Mouse (Mus musculus): Measurements from ENCODE around the gene Nat8. TPM values are rescaled to one million over a fixed set of nuclear protein-coding genes. Genes with fewer than 3 reads are reported as not detected.
"Not testable (repeated sequence)": the region's sequence is repeated elsewhere in the genome, so short reads cannot be mapped to it uniquely, and the experiment has no call there.

Gene Nat8
- polyA plus RNA-seq, 1 experiment from 2014 or later: 0.63 TPM

GRCm38 (mm10) chr6:85829462-85829861, 2.4 kb downstream of the Nat8 start:
- H3K9me3 ChIP-seq: no peaks in the 10 kb centered on the region
- H3K27ac ChIP-seq: no peak overlapping the region
- H3K4me3 ChIP-seq (replicated peaks): no peak overlapping the region
- ATAC-seq (ENCODE audit: insufficient read depth, low FRiP score, low read depth): no peak
- no peak overlapping the region for H3K9ac ChIP-seq
- H3K27me3 ChIP-seq (replicated peaks): no peaks in the 10 kb centered on the region
- no peak overlapping the region for H3K4me2 ChIP-seq
- no peaks in the 10 kb centered on the region for H3K4me1 ChIP-seq
- 57% methylated on average over 1 of the region's 1 CpGs for WGBS
- H3K36me3 ChIP-seq: no peaks in the 10 kb centered on the region

GRCm38 (mm10) chr6:85825886-85826285, 6.0 kb downstream of the Nat8 start:
- Histone ChIP-seq H3K27ac (no peak overlapping the region), H3K4me2 (no peak overlapping the region), H3K9me3 (no peaks in the 10 kb centered on the region), H3K9ac (no peak overlapping the region), H3K4me3 (replicated peaks) (no peak overlapping the region), H3K36me3 (no peaks in the 10 kb centered on the region), H3K4me1 (no peaks in the 10 kb centered on the region), H3K27me3 (replicated peaks) (no peaks in the 10 kb centered on the region)
- WGBS: 84% methylated on average over 2 of the region's 2 CpGs
- no peak for ATAC-seq (ENCODE audit: insufficient read depth, low FRiP score, low read depth)

GRCm38 (mm10) chr6:85823382-85824090, 8.3 kb downstream of the Nat8 start:
- no peaks in the 10 kb centered on the region for H3K9me3 ChIP-seq
- no peak overlapping the region for H3K4me2 ChIP-seq
- 96% methylated on average over 1 of the region's 1 CpGs for WGBS
- H3K27ac ChIP-seq: no peak overlapping the region
- no peaks in the 10 kb centered on the region for H3K27me3 ChIP-seq (replicated peaks)
- H3K4me3 ChIP-seq (replicated peaks): no peak overlapping the region
- ATAC-seq (ENCODE audit: insufficient read depth, low FRiP score, low read depth): no peak
- H3K36me3 ChIP-seq: no peaks in the 10 kb centered on the region
- no peaks in the 10 kb centered on the region for H3K4me1 ChIP-seq
- H3K9ac ChIP-seq: no peak overlapping the region

GRCm38 (mm10) chr6:85822286-85822685, 9.6 kb downstream of the Nat8 start:
- Histone ChIP-seq H3K4me1 (no peaks in the 10 kb centered on the region), H3K27me3 (replicated peaks) (no peaks in the 10 kb centered on the region), H3K4me2 (no peak overlapping the region), H3K9me3 (no peaks in the 10 kb centered on the region), H3K36me3 (no peaks in the 10 kb centered on the region), H3K27ac (no peak overlapping the region), H3K9ac (no peak overlapping the region), H3K4me3 (replicated peaks) (no peak overlapping the region)
- 86% methylated on average over 4 of the region's 4 CpGs for WGBS
- ATAC-seq (ENCODE audit: insufficient read depth, low FRiP score, low read depth): no peak

- Histone ChIP-seq H3K9ac (no peak within 1 kb of the TSS), H3K4me3 (replicated peaks) (no peak within 1 kb of the TSS), H3K4me2 (no peak within 1 kb of the TSS), H3K27ac (no peak within 1 kb of the TSS), H3K9me3 (no peaks in the 10 kb centered on the region), H3K27me3 (replicated peaks) (no peaks in the 10 kb centered on the region), H3K36me3 (no peaks in the 10 kb centered on the region), H3K4me1 (no peaks in the 10 kb centered on the region)
- WGBS: 77% methylated on average over 5 of the region's 5 CpGs
- ATAC-seq (ENCODE audit: insufficient read depth, low FRiP score, low read depth): no peak
Observed at GRCm38 (mm10) chr6:85820837-85821236, 11.0 kb downstream of the Nat8 start, which contains the start of the genes Nat8f6 and Nat8f5. Gene Nat8f6 (minus strand): TSS chr6:85820954. Gene Nat8f5 (minus strand): TSS chr6:85820972.

GRCm38 (mm10) chr6:85818338-85818737, 13.5 kb downstream of the Nat8 start:
- H3K4me3 ChIP-seq (replicated peaks): no peak overlapping the region
- 53% methylated on average over 1 of the region's 1 CpGs for WGBS

GRCm38 (mm10) chr6:85813339-85813738, 18.5 kb downstream of the Nat8 start:
- Histone ChIP-seq H3K36me3 (no peaks in the 10 kb centered on the region), H3K9ac (no peak overlapping the region), H3K4me3 (replicated peaks) (no peak overlapping the region), H3K27me3 (replicated peaks) (no peaks in the 10 kb centered on the region), H3K9me3 (no peaks in the 10 kb centered on the region), H3K4me2 (no peak overlapping the region), H3K27ac (no peak overlapping the region), H3K4me1 (no peaks in the 10 kb centered on the region)
- 87% methylated on average over 2 of the region's 2 CpGs for WGBS
- ATAC-seq (ENCODE audit: insufficient read depth, low FRiP score, low read depth): no peak

More at GRCm38 (mm10) chr6:85818338-85818737, 13.5 kb downstream of the Nat8 start:
- Histone ChIP-seq H3K27ac (no peak overlapping the region), H3K4me2 (no peak overlapping the region), H3K9me3 (no peaks in the 10 kb centered on the region), H3K36me3 (no peaks in the 10 kb centered on the region), H3K4me1 (no peaks in the 10 kb centered on the region), H3K27me3 (replicated peaks) (no peaks in the 10 kb centered on the region), H3K9ac (no peak overlapping the region)
- ATAC-seq (ENCODE audit: insufficient read depth, low FRiP score, low read depth): no peak

GRCm38 (mm10) chr6:85810942-85811537, 20.8 kb downstream of the Nat8 start:
- H3K4me3 ChIP-seq (replicated peaks); H3K4me2 ChIP-seq; H3K4me1 ChIP-seq; H3K9ac ChIP-seq; ATAC-seq (ENCODE audit: insufficient read depth, low FRiP score, low read depth); H3K27ac ChIP-seq; H3K36me3 ChIP-seq; H3K9me3 ChIP-seq; H3K27me3 ChIP-seq (replicated peaks): not testable (repeated sequence)
- 54% methylated on average over 3 of the region's 3 CpGs for WGBS

GRCm38 (mm10) chr6:85810514-85810913, 21.4 kb downstream of the Nat8 start:
- not testable (repeated sequence) for H3K27ac ChIP-seq; H3K4me2 ChIP-seq; H3K9me3 ChIP-seq; H3K4me3 ChIP-seq (replicated peaks); ATAC-seq (ENCODE audit: insufficient read depth, low FRiP score, low read depth); H3K9ac ChIP-seq; H3K36me3 ChIP-seq; H3K4me1 ChIP-seq; H3K27me3 ChIP-seq (replicated peaks)
- 83% methylated on average over 3 of the region's 3 CpGs for WGBS

- WGBS: 60% methylated on average over 3 of the region's 3 CpGs
- H3K27ac ChIP-seq; H3K36me3 ChIP-seq; ATAC-seq (ENCODE audit: insufficient read depth, low FRiP score, low read depth); H3K4me3 ChIP-seq (replicated peaks); H3K9me3 ChIP-seq; H3K4me2 ChIP-seq; H3K9ac ChIP-seq; H3K4me1 ChIP-seq; H3K27me3 ChIP-seq (replicated peaks): not testable (repeated sequence)
Observed at GRCm38 (mm10) chr6:85809784-85810183, 22.1 kb downstream of the Nat8 start.

- not testable (repeated sequence) for H3K27ac ChIP-seq; H3K4me2 ChIP-seq; H3K4me1 ChIP-seq; H3K9ac ChIP-seq; H3K27me3 ChIP-seq (replicated peaks); H3K36me3 ChIP-seq; H3K4me3 ChIP-seq (replicated peaks); ATAC-seq (ENCODE audit: insufficient read depth, low FRiP score, low read depth); H3K9me3 ChIP-seq
- WGBS: 65% methylated on average over 5 of the region's 5 CpGs
Observed at GRCm38 (mm10) chr6:85803180-85803579, 28.7 kb downstream of the Nat8 start.

Data from stomach, embryonic 15.5 days (tissue).